Mouse (Mus musculus) limb, embryonic 13.5 days (tissue): ENCODE results near the gene Nrarp. TPM values are rescaled to one million over a fixed set of nuclear protein-coding genes. Genes with fewer than 3 reads are reported as not detected.

Experiments
- polyA plus RNA-seq: library from polyadenylated mRNA; unstranded; fragments of >200 nt; fragmentation: Nextera tagmentation; extraction: Ambion mirVana; gene quantifications from 2 replicates; pipeline ENCODE4 v1.2.1, GENCODE M21; 2015

The Nrarp gene
- polyA plus RNA-seq, 1 experiment from 2014 or later = 15.3 TPM

Other genes starting within 250 kb of the Nrarp start
- gene Arrdc1, start 245.5 kb upstream of the Nrarp start, polyA plus RNA-seq = 28.0 and 28.9 TPM in 2 replicates
- 17.6 and 19.8 TPM in 2 replicates for gene Zmynd19, start 231.0 kb upstream of the Nrarp start, polyA plus RNA-seq
- gene Dph7, start 218.4 kb upstream of the Nrarp start, polyA plus RNA-seq = 34.4 and 36.3 TPM in 2 replicates
- gene Mrpl41, start 205.7 kb upstream of the Nrarp start, polyA plus RNA-seq = 132 and 139 TPM in 2 replicates
- gene Pnpla7, start 204.7 kb upstream of the Nrarp start, polyA plus RNA-seq = 7.4 and 7.5 TPM in 2 replicates
- 75.9 and 82.9 TPM in 2 replicates for gene Nsmf, start 126.4 kb upstream of the Nrarp start, polyA plus RNA-seq
- gene Entpd8, start 100.5 kb upstream of the Nrarp start, polyA plus RNA-seq = not detected in 2 replicates
- 0.11 TPM in 1 of 2 replicates, not detected in the other for gene Noxa1, start 85.6 kb upstream of the Nrarp start, polyA plus RNA-seq
- gene Tor4a, start 16.1 kb downstream of the Nrarp start, polyA plus RNA-seq = 4.1 and 4.8 TPM in 2 replicates
- 122 and 124 TPM in 2 replicates for gene Nelfb, start 30.7 kb downstream of the Nrarp start, polyA plus RNA-seq
- gene Stpg3, start 33.9 kb downstream of the Nrarp start, polyA plus RNA-seq = 0.11 TPM in 1 of 2 replicates, not detected in the other
- gene Fam166a, start 38.0 kb downstream of the Nrarp start, polyA plus RNA-seq = not detected in 2 replicates
- 423 and 425 TPM in 2 replicates for gene Tubb4b, start 43.9 kb downstream of the Nrarp start, polyA plus RNA-seq
- gene Slc34a3, start 53.6 kb downstream of the Nrarp start, polyA plus RNA-seq = not detected in 2 replicates
- gene Rnf224, start 56.0 kb downstream of the Nrarp start, polyA plus RNA-seq = not detected in 2 replicates
- 8.6 and 9.2 TPM in 2 replicates for gene Rnf208, start 61.5 kb downstream of the Nrarp start, polyA plus RNA-seq
- not detected in 2 replicates for gene Cysrt1, start 61.7 kb downstream of the Nrarp start, polyA plus RNA-seq
- gene AL732309.1, start 66.1 kb downstream of the Nrarp start, polyA plus RNA-seq = 4.4 and 6.0 TPM in 2 replicates
- 23.6 and 24.2 TPM in 2 replicates for gene Tmem203, start 74.7 kb downstream of the Nrarp start, polyA plus RNA-seq
- gene Tprn, start 81.9 kb downstream of the Nrarp start, polyA plus RNA-seq = 7.2 and 8.2 TPM in 2 replicates
- gene Ssna1, start 91.7 kb downstream of the Nrarp start, polyA plus RNA-seq = 231 and 234 TPM in 2 replicates
- 150 and 154 TPM in 2 replicates for gene Anapc2, start 91.7 kb downstream of the Nrarp start, polyA plus RNA-seq
- not detected in 2 replicates for gene Tmem210, start 107.4 kb downstream of the Nrarp start, polyA plus RNA-seq
- gene Lrrc26, start 109.2 kb downstream of the Nrarp start, polyA plus RNA-seq = not detected in 2 replicates
- 0.61 and 0.97 TPM in 2 replicates for gene Grin1, start 138.4 kb downstream of the Nrarp start, polyA plus RNA-seq
- 54.5 and 60.2 TPM in 2 replicates for gene Man1b1, start 151.6 kb downstream of the Nrarp start, polyA plus RNA-seq
- 21.3 and 24.7 TPM in 2 replicates for gene Dpp7, start 175.6 kb downstream of the Nrarp start, polyA plus RNA-seq
- 11.3 and 13.2 TPM in 2 replicates for gene Uap1l1, start 184.9 kb downstream of the Nrarp start, polyA plus RNA-seq
- gene Sapcd2, start 191.6 kb downstream of the Nrarp start, polyA plus RNA-seq = 43.4 and 45.5 TPM in 2 replicates
- gene Entpd2, start 215.1 kb downstream of the Nrarp start, polyA plus RNA-seq = 0.55 and 0.73 TPM in 2 replicates
- gene Npdc1, start 218.6 kb downstream of the Nrarp start, polyA plus RNA-seq = 29.1 and 32.6 TPM in 2 replicates
- gene Fut7, start 242.5 kb downstream of the Nrarp start, polyA plus RNA-seq = 0.06 TPM in 1 of 2 replicates, not detected in the other
- 3.3 and 3.8 TPM in 2 replicates for gene Abca2, start 247.9 kb downstream of the Nrarp start, polyA plus RNA-seq